Mouse (Mus musculus) bone marrow, adult 2 months (tissue): ENCODE measurements around the gene Dync1i2. TPM values are rescaled to one million over a fixed set of nuclear protein-coding genes. Genes with fewer than 3 reads are reported as not detected.

Experiments used
- H3K27ac ChIP-seq: fragments of 200-500 bp; 2 replicates; pipeline ENCODE4 v1.5.1; 2012; ENCODE audit warnings: low read depth, mild to moderate bottlenecking, control low read depth, inconsistent platforms, low read length; ENCODE audit not compliant: control insufficient read depth, poor library complexity, insufficient read depth
- H3K4me1 ChIP-seq: fragments of 200-500 bp; 2 replicates; pipeline ENCODE4 v1.6.1; 2011; ENCODE audit warnings: low read length; ENCODE audit not compliant: control insufficient read depth, insufficient read depth
- H3K4me3 ChIP-seq: fragments of 200-500 bp; replicated peaks from 2 replicates; pipeline ENCODE3; 2011; ENCODE audit warnings: mild to moderate bottlenecking, low read depth, low read length, control low read depth; ENCODE audit not compliant: control insufficient read depth
- CTCF ChIP-seq: fragments of 200-500 bp; IDR thresholded peaks from 2 replicates; pipeline ENCODE4 v1.5.1; 2011; ENCODE audit warnings: low read length, control low read depth; ENCODE audit not compliant: control insufficient read depth, insufficient read depth
- POLR2A ChIP-seq: fragments of 200-500 bp; IDR thresholded peaks from 2 replicates; pipeline ENCODE4 v1.6.1; 2011; ENCODE audit warnings: low read depth, mild to moderate bottlenecking, control low read depth, low read length, borderline replicate concordance; ENCODE audit not compliant: control insufficient read depth
- WGBS: fragments of 180-500 bp; shearing (Covaris S2); methylation state at CpG from one replicate; pipeline ENCODE4 v1.1.7; 2018; 5-methylcytosine and 5-hydroxymethylcytosine counted together
- polyA plus RNA-seq: library from polyadenylated mRNA; stranded (reverse); fragments of >200 nt; gene quantifications from 2 replicates; pipeline ENCODE4 v1.2.4, GENCODE M21; 2011; ENCODE audit warnings: low replicate concordance; ENCODE audit not compliant: missing spikeins, insufficient read depth, insufficient read length

The Dync1i2 gene
- polyA plus RNA-seq, 1 experiment, result 50.8 TPM

GRCm38 (mm10) chr2:71242180-71242579 lies 30.7 kb downstream of the Dync1i2 start:
- WGBS, result 86% methylated on average over 3 of the region's 3 CpGs
- no peak for TF ChIP-seq CTCF
- no peak for TF ChIP-seq POLR2A
- H3K4me1 ChIP-seq, result no peaks in the 10 kb centered on the region
- no peak overlapping the region for H3K27ac ChIP-seq
- H3K4me3 ChIP-seq, result no peak overlapping the region

DNA sequence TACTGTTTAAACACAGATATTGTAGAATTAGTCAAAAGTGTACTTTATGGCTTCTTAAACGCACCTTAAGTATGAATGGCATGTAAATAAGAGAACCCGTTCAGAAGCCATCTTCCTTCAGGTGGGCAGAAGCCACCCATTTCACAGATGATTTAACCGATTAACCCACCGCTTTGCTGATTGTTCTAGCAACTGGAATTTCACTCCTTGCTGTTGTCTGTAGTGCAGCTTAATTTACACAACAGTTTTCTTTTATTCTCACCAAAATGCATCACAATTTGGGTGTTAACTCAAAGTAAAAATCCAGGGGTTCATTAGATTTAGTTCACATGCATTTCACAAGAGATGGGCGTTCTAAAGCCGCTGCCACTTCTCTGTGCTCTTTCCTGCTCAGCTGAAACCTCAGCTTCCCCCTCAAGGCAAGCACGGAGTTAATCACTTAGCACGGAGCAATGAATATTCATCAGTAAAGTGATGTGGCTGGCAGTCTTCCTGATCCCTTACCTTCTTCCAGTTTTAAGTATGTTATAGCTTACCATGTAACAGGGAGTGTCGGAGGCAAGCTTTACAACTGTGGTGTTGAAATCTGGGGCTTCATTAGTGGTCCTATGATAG lies 31.7 kb downstream of the Dync1i2 start:
- Histone ChIP-seq H3K27ac (no peak overlapping the region), H3K4me1 (no peaks in the 10 kb centered on the region), H3K4me3 (no peak overlapping the region)
- 55% methylated on average over 9 of the region's 9 CpGs for WGBS
- TF ChIP-seq POLR2A, result no peak
- TF ChIP-seq CTCF, result no peak

- H3K4me1 ChIP-seq, result no peaks in the 10 kb centered on the region
- no peak overlapping the region for H3K27ac ChIP-seq
- WGBS, result 94% methylated on average over 7 of the region's 7 CpGs
- no peak for TF ChIP-seq POLR2A
- no peak for TF ChIP-seq CTCF
- no peak overlapping the region for H3K4me3 ChIP-seq
Measured at GRCm38 (mm10) chr2:71244807-71245206, 33.3 kb downstream of the Dync1i2 start.

- no peak overlapping the region for H3K27ac ChIP-seq
- 90% methylated on average over 3 of the region's 3 CpGs for WGBS
- H3K4me1 ChIP-seq, result no peaks in the 10 kb centered on the region
- TF ChIP-seq POLR2A (no peak), CTCF (no peak)
- H3K4me3 ChIP-seq, result no peak overlapping the region
Measured at GRCm38 (mm10) chr2:71245416-71245815, 33.9 kb downstream of the Dync1i2 start.

- Histone ChIP-seq H3K4me3 (no peak overlapping the region), H3K4me1 (no peaks in the 10 kb centered on the region), H3K27ac (no peak overlapping the region)
- WGBS, result 91% methylated on average over 5 of the region's 5 CpGs
- no peak for TF ChIP-seq CTCF
- TF ChIP-seq POLR2A, result no peak
Measured at GRCm38 (mm10) chr2:71246096-71246495, 34.6 kb downstream of the Dync1i2 start.

DNA sequence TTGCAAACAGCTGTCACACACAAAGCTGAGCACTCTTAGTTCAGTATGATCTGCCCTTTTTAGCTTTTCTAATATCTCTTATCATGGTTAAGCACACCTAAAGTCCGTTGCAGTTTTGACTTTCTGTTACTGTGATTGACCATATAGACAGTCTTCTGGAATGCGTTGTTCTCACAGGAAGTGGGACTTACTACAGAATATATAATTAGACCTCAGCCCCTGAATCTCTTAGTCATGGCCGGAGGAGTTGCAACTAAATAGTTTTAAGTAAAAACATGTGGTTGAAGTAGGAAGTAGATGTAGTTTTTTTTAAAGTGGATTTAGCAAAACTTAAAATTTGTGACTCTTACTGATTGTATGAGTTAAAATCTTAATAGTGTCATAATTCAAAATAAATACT lies 36.6 kb downstream of the Dync1i2 start:
- TF ChIP-seq POLR2A (no peak), CTCF (no peak)
- WGBS, result 4% methylated on average over 3 of the region's 3 CpGs
- Histone ChIP-seq H3K4me1 (no peaks in the 10 kb centered on the region), H3K4me3 (no peak overlapping the region), H3K27ac (no peak overlapping the region)

DNA sequence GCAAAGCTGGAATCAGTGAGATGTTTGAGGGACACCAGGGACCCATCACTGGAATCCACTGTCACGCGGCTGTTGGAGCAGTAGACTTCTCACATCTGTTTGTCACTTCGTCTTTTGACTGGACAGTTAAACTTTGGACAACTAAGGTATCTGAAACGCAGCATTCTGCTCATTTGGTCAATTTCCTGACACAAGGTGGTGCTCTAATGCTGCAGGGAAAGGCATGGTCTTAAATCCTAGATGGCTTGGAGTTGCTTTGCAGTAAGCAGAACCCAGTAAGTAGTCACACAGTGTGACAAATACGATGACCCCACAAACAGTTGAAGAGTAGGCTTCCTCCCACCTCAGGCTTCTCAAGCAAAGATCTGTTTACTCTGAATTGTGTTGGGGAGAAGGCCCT lies 39.3 kb downstream of the Dync1i2 start:
- TF ChIP-seq CTCF (no peak), POLR2A (no peak)
- no peak overlapping the region for H3K4me3 ChIP-seq
- H3K4me1 ChIP-seq, result no peaks in the 10 kb centered on the region
- 83% methylated on average over 5 of the region's 5 CpGs for WGBS
- no peak overlapping the region for H3K27ac ChIP-seq

- Histone ChIP-seq H3K4me3 (no peak overlapping the region), H3K4me1 (no peaks in the 10 kb centered on the region), H3K27ac (no peak overlapping the region)
- 87% methylated on average over 4 of the region's 4 CpGs for WGBS
- TF ChIP-seq CTCF (no peak), POLR2A (no peak)
Measured at GRCm38 (mm10) chr2:71254836-71255235, 43.3 kb downstream of the Dync1i2 start.

DNA sequence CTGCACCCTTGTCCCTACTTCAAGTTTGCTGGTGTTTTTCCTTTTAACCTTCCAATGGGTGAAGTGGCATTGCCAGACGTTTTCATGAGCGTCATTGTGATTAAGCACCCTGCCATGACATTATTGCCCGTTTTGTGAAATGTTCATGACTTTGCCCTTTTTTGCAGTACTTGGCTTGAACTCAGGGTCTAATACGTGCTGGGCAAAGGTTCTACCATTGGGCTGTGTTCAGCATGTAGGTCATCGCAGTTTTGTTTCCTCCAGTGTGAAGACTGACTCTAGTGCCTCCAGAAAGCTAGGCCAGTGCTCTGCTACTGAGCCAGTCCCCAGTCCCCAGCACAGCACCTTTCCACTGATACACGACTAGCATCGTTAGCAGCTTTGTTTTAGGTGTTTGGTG lies 45.1 kb downstream of the Dync1i2 start:
- Histone ChIP-seq H3K4me1 (no peaks in the 10 kb centered on the region), H3K4me3 (no peak overlapping the region), H3K27ac (no peak overlapping the region)
- TF ChIP-seq CTCF (no peak), POLR2A (no peak)
- 91% methylated on average over 7 of the region's 7 CpGs for WGBS
